Mouse (Mus musculus) heart, adult 2 months (tissue): Measurements from ENCODE around the gene Wipf1. TPM values are rescaled to one million over a fixed set of nuclear protein-coding genes. Genes with fewer than 3 reads are reported as not detected.

Source experiments
- DNase-seq, 2 experiments: peaks; one replicate each; pipeline ENCODE4 v3.0.0; 2021
- H3K27ac ChIP-seq: fragments of 200-600 bp; 2 replicates; pipeline ENCODE4 v1.8.1; 2022
- H3K27me3 ChIP-seq: fragments of 200-500 bp; 2 replicates; pipeline ENCODE4 v1.6.1; 2012; ENCODE audit warnings: mild to moderate bottlenecking, low read length, inconsistent platforms, mixed read lengths; ENCODE audit not compliant: control insufficient read depth, insufficient read depth
- H3K36me3 ChIP-seq: fragments of 200-500 bp; 2 replicates; pipeline ENCODE4 v1.6.1; 2012; ENCODE audit warnings: low read length, inconsistent platforms; ENCODE audit not compliant: control insufficient read depth, insufficient read depth
- H3K4me1 ChIP-seq: fragments of 200-500 bp; 2 replicates; pipeline ENCODE4 v1.6.1; 2011; ENCODE audit warnings: low read length; ENCODE audit not compliant: control insufficient read depth, insufficient read depth
- H3K4me3 ChIP-seq: fragments of 200-600 bp; 2 replicates; pipeline ENCODE4 v1.8.1; 2022
- H3K79me2 ChIP-seq: fragments of 200-500 bp; replicated peaks from 2 replicates; pipeline ENCODE4 v1.6.1; 2012; ENCODE audit warnings: mild to moderate bottlenecking, inconsistent platforms, low read length, moderate library complexity, mixed read lengths; ENCODE audit not compliant: control insufficient read depth, insufficient read depth
- H3K9ac ChIP-seq: fragments of 200-500 bp; 2 replicates; pipeline ENCODE4 v1.6.1; 2012; ENCODE audit warnings: low read depth, mild to moderate bottlenecking, control low read depth, inconsistent platforms, low read length, mixed read lengths
- CTCF ChIP-seq: fragments of 200-600 bp; IDR thresholded peaks from 2 replicates; pipeline ENCODE4 v1.8.1; 2022; ENCODE audit warnings: antibody characterized with exemption, mild to moderate bottlenecking, moderate library complexity
- EP300 ChIP-seq: fragments of 200-500 bp; IDR thresholded peaks from 2 replicates; pipeline ENCODE4 v1.6.1; 2011; ENCODE audit warnings: low read depth, low read length, control low read depth; ENCODE audit not compliant: insufficient read depth
- POLR2A ChIP-seq: fragments of 200-500 bp; IDR thresholded peaks from 2 replicates; pipeline ENCODE4 v1.6.1; 2011; ENCODE audit warnings: mild to moderate bottlenecking, low read depth, low read length, control low read depth; ENCODE audit not compliant: insufficient read depth
- WGBS: fragments of 180-500 bp; shearing (Covaris S2); methylation state at CpG from one replicate; pipeline ENCODE4 v1.1.7; 2018; 5-methylcytosine and 5-hydroxymethylcytosine counted together
- intact Hi-C: fragments of 180-260 bp; cut with DNase I; formaldehyde crosslinking; loops from one replicate; pipeline ENCODE4 v1.15.1; 2025
- polyA plus RNA-seq: library from polyadenylated mRNA; depleted of rRNA; stranded (reverse); fragments of >200 nt; gene quantifications from 2 replicates; pipeline ENCODE4 v1.2.3, GENCODE M21; 2012
- total RNA-seq, 2 experiments: library from RNA; stranded (reverse); gene quantifications; 2 replicates each; pipeline ENCODE4 v1.2.3; 2021

The Wipf1 gene
- total and polyA plus RNA-seq, 3 experiments: 6.6 to 17.0 (median 12.9) TPM

DNA sequence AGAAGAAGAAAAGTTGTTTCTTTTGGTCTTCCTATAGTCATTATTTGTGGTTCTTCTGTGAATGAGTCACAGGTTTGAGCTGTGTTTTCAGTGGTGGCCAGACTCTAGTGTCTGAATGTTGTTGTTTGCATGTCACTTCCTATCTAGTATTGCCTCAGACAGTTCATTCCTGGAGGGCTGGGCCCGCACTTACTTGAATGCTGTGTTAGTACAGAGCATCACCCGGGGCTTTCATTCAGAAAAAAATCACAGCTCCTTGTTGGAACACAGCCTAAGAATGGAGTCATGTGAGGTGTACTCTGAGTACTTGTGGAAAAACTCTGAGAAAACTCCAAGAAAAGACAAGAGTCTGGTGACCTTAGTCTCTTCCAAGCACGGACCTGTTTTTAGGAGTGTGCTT lies 23.4 kb upstream of the Wipf1 start:
- H3K36me3 ChIP-seq: no peaks in the 10 kb centered on the region
- 52% methylated on average over 3 of the region's 3 CpGs for WGBS
- no peak overlapping the region for H3K27ac ChIP-seq
- no peaks in the 10 kb centered on the region for H3K79me2 ChIP-seq
- H3K4me1 ChIP-seq: no peaks in the 10 kb centered on the region; the same call in 1 of the 2 replicates
- H3K27me3 ChIP-seq: no peaks in the 10 kb centered on the region
- no peak overlapping the region for H3K4me3 ChIP-seq
- H3K9ac ChIP-seq: no peak overlapping the region
- TF ChIP-seq CTCF: no peak
- no peak for TF ChIP-seq POLR2A
- no peak for TF ChIP-seq EP300
- intact Hi-C loops: no loop called here
- DNase-seq: no peak

DNA sequence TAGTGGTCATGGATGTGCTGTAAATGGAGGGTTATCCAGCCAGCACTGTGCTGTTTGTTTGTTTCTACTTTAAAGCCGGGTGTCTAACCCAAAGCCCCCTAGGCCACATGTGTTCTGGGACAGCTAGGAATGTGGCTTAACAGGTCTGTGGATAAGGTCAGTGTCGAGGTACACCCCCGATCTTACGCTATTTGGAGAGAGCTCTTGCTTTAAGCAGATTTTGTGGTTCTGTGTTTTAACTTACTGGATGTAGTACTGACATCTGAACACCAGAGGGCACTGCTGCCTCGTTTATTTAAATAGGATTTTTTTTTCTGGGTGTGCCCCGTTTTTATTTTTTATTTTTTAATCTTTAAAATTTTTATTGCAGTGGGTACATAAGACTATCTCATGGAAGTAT lies 21.2 kb upstream of the Wipf1 start:
- no peak overlapping the region for H3K9ac ChIP-seq
- H3K4me3 ChIP-seq: no peak overlapping the region
- intact Hi-C loops: no loop called here
- H3K4me1 ChIP-seq: no peaks in the 10 kb centered on the region; the same call in 1 of the 2 replicates
- no peak overlapping the region for H3K27ac ChIP-seq
- H3K27me3 ChIP-seq: no peaks in the 10 kb centered on the region
- WGBS: 12% methylated on average over 6 of the region's 6 CpGs
- no peaks in the 10 kb centered on the region for H3K36me3 ChIP-seq
- no peak for DNase-seq
- no peaks in the 10 kb centered on the region for H3K79me2 ChIP-seq
- TF ChIP-seq POLR2A: no peak
- TF ChIP-seq CTCF: peak; percentile 91

DNA sequence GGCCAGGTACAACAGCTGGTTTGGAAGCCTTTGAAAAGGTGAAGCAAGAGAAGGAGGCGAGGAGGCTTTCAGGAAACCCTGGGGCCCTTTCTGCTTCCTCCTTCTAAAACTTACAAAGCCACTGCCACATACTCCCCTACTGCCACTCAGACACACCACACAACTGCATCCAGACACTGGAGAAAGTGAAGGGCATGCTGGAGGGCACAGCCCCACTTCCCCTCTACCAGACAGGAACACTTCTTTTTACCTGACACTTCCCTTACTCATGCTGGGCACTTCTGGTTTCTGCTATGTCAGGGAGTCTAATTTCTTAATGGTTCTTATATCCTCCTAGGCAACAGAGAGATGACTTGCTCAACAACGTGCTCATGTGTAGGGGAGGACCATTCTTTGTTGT lies 19.0 kb upstream of the Wipf1 start:
- Histone ChIP-seq H3K27me3 (no peaks in the 10 kb centered on the region), H3K4me1 (no peaks in the 10 kb centered on the region; the same call in 1 of the 2 replicates), H3K27ac (no peak overlapping the region), H3K79me2 (no peaks in the 10 kb centered on the region), H3K36me3 (no peaks in the 10 kb centered on the region), H3K4me3 (no peak overlapping the region), H3K9ac (no peak overlapping the region)
- intact Hi-C loops: no loop called here
- no peak for DNase-seq
- 67% methylated on average over 2 of the region's 2 CpGs for WGBS
- TF ChIP-seq CTCF (no peak), EP300 (no peak)

DNA sequence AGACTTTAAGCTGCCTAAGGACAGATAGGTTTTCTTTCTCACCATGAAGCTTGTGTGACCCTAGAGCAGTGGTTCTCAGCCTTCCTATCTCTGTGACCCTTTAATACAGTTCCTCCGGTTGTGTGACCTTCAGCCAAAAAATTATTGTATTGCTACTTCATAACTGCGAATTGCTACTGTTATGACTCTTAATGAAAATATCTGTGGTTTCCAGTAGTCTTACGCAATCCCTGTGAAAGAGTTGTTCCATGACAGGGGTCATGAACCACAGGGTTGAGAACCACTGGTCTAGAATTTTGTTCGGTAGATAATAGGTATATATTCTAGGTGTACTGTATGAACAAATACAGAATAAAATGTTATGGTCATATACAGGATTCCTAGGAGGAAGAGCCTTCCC lies 17.7 kb upstream of the Wipf1 start:
- Histone ChIP-seq H3K27me3 (no peaks in the 10 kb centered on the region), H3K4me1 (no peaks in the 10 kb centered on the region; the same call in 1 of the 2 replicates), H3K9ac (no peak overlapping the region), H3K79me2 (no peaks in the 10 kb centered on the region), H3K36me3 (no peaks in the 10 kb centered on the region), H3K4me3 (no peak overlapping the region), H3K27ac (no peak overlapping the region)
- 69% methylated on average over 4 of the region's 4 CpGs for WGBS
- no peak for DNase-seq
- no peak for TF ChIP-seq POLR2A
- TF ChIP-seq EP300: no peak
- TF ChIP-seq CTCF: no peak
- intact Hi-C loops: no loop called here

DNA sequence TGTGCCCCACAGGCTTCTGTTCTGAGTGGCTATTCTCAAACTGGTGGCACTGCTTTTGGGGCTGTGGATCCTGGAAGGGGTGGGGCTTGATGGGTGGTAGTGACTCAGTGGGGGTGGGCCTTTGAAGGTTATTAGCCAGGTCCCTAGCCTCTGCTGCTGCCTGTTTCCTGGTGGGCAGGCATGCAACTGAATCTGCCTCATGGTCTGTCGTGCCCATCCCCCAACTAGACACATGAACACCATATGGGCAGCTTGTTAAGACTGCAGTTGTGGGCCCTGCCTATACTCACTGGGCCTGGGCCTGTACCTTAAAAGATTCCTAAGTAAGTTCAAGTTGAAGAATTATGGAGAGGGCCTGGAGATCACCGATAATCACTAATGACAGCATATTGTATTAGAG lies 16.0 kb upstream of the Wipf1 start:
- no peaks in the 10 kb centered on the region for H3K4me1 ChIP-seq
- no peak for DNase-seq
- no peaks in the 10 kb centered on the region for H3K36me3 ChIP-seq
- intact Hi-C loops: no loop called here
- no peaks in the 10 kb centered on the region for H3K27me3 ChIP-seq
- H3K9ac ChIP-seq: no peak overlapping the region
- H3K4me3 ChIP-seq: no peak overlapping the region
- H3K27ac ChIP-seq: no peak overlapping the region
- no peak for TF ChIP-seq CTCF
- TF ChIP-seq EP300: no peak
- TF ChIP-seq POLR2A: no peak
- 85% methylated on average over 2 of the region's 2 CpGs for WGBS
- H3K79me2 ChIP-seq: no peaks in the 10 kb centered on the region

- intact Hi-C loops: no loop called here
- no peak for TF ChIP-seq EP300
- Histone ChIP-seq H3K27ac (no peak overlapping the region), H3K9ac (no peak overlapping the region), H3K79me2 (no peaks in the 10 kb centered on the region), H3K36me3 (no peaks in the 10 kb centered on the region), H3K4me3 (no peak overlapping the region), H3K4me1 (no peaks in the 10 kb centered on the region), H3K27me3 (no peaks in the 10 kb centered on the region)
- WGBS: 33% methylated on average over 16 of the region's 16 CpGs
- DNase-seq: no peak
Observed at GRCm38 (mm10) chr2:73540450-73541162, 11.1 kb upstream of the Wipf1 start.
